Mouse (Mus musculus) yolk sac, embryonic 10.5 days (tissue): ENCODE data around the gene Vmn1r113.
"Not testable (repeated sequence)": the region's sequence is repeated elsewhere in the genome, so short reads cannot be mapped to it uniquely, and the experiment has no call there.

Experiments used
- DNase-seq: peaks from one replicate; pipeline ENCODE4 v3.0.0-alpha.2; 2017; ENCODE audit warnings: low spot score

Vmn1r113 gene

DNA sequence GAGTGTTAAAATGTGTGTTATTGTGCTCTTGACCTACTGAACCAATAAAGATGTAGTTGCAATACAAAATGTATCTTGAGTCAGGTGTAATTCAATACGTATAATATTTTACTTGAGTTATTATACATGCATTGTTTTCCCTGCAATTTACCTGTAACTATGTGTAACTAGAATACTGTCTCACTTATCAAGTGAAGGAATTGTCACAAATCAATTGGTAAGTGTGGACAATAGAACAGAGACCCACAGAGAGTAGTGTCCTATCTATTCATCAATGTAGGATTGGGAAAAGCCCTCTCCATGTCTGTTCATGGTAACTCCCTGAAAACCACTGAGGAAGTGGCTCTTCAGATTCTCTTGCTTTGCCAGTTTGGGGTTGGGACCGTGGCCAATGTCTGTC is at the start of gene Vmn1r113:
Gene Vmn1r113, plus strand, starts transcription at position 301 of the 400 bp plus-strand sequence.
- not testable (repeated sequence) for DNase-seq

- not testable (repeated sequence) for DNase-seq
Measured at GRCm38 (mm10) chr7:20770885-20771284, 16.2 kb upstream of the Vmn1r113 start, which contains the start of gene Vmn1r112. TSS of gene Vmn1r112 (plus strand) at chr7:20771185.

- DNase-seq, result not testable (repeated sequence)
Measured at GRCm38 (mm10) chr7:20812086-20812485, 25.0 kb downstream of the Vmn1r113 start, which contains the start of gene Vmn1r114. TSS of gene Vmn1r114 (minus strand) at chr7:20812186.
